Mouse (Mus musculus): ENCODE measurements around the gene Poldip2. TPM values are rescaled to one million over a fixed set of nuclear protein-coding genes. Genes with fewer than 3 reads are reported as not detected.

The Poldip2 gene
- 106 and 117 TPM in 2 replicates for polyA plus RNA-seq (2012; rRNA removed)

- TF ChIP-seq CTCF (IDR thresholded peaks at IDR 0.05; ENCODE audit: borderline replicate concordance, extremely low read depth, insufficient read depth, insufficient read length), result no peak
- peak; percentile 100 for TF ChIP-seq POLR2A (IDR thresholded peaks at IDR 0.05; ENCODE audit: borderline replicate concordance, extremely low read depth, insufficient read depth, insufficient read length, poor library complexity, severe bottlenecking)
- peak; percentile 98 for DNase-seq (ENCODE audit: low read depth)
Observed at GRCm38 (mm10) chr11:78512025-78512957, at the start of gene Poldip2, which contains the start of gene Tmem199. Gene Poldip2, plus strand, starts transcription at chr11:78512193. Gene Tmem199, minus strand, starts transcription at chr11:78512172.

DNA sequence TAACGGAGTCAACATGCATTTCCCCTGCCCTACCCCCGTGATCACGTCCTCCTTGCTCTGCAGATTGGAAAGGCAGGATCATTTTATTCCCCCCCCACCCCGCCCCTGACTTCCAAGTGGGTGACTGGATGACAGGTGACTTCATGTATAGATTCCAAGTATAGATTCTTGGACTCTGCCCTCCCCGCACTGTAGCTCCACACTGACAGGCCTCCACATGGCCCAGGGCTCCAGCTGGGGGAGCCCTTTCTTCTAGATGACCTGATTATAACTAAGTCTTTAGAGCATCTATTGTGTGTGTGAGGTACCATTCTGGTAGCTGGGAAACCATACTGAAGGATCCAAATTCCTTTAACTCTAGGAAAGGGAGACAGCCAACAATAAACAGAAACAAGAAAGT lies 49.3 kb upstream of the Poldip2 start:
- DNase-seq (ENCODE audit: low read depth), result no peak
- TF ChIP-seq CTCF (IDR thresholded peaks at IDR 0.05; ENCODE audit: borderline replicate concordance, extremely low read depth, insufficient read depth, insufficient read length), result no peak
- TF ChIP-seq POLR2A (IDR thresholded peaks at IDR 0.05; ENCODE audit: borderline replicate concordance, extremely low read depth, insufficient read depth, insufficient read length, poor library complexity, severe bottlenecking), result no peak

DNA sequence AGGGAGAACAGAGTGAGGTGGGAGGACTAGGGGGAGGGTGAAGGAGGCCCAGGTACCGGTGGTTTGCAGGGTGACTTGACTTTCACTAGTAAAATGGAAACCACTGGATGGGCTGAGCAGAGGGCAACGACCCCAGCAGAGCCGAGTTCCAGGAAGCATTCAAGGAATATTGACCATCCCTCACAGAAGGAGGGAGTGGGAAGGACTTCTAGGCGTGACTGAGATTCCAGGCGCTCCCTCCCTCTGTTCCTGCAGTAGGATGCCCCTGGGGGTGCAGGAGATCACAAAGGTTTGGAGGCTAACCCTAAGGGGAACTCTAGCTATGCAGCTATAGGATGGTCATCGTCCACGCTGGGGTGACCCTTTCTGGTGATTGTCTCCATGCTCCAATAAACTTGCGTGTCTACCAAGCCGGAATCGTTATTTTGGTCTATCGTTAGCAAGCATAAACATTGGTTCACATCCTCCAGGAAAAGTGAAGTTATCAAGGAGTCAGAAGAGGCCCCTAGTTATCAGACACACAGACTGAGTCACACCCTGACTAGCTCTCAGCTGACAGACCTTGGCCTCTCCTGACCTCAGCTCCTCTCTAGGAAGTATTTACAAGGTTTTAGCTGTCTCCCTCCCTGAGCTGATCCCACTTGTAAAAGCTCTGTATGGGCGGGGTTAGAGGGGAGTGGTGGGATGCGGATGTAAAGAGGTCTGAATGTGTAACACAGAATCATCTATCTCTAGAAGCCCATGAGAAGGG lies 48.5 kb upstream of the Poldip2 start:
- TF ChIP-seq CTCF (IDR thresholded peaks at IDR 0.05; ENCODE audit: borderline replicate concordance, extremely low read depth, insufficient read depth, insufficient read length) (no peak), POLR2A (IDR thresholded peaks at IDR 0.05; ENCODE audit: borderline replicate concordance, extremely low read depth, insufficient read depth, insufficient read length, poor library complexity, severe bottlenecking) (no peak)
- no peak for DNase-seq (ENCODE audit: low read depth)

GRCm38 (mm10) chr11:78465116-78465515 lies 46.9 kb upstream of the Poldip2 start:
- peak; percentile 29 for DNase-seq (ENCODE audit: low read depth)
- TF ChIP-seq POLR2A (IDR thresholded peaks at IDR 0.05; ENCODE audit: borderline replicate concordance, extremely low read depth, insufficient read depth, insufficient read length, poor library complexity, severe bottlenecking) (no peak), CTCF (IDR thresholded peaks at IDR 0.05; ENCODE audit: borderline replicate concordance, extremely low read depth, insufficient read depth, insufficient read length) (no peak)

GRCm38 (mm10) chr11:78465568-78466180 lies 46.3 kb upstream of the Poldip2 start, which contains the start of gene Slc46a1:
Gene Slc46a1, plus strand, starts transcription at chr11:78465697.
- TF ChIP-seq CTCF (IDR thresholded peaks at IDR 0.05; ENCODE audit: borderline replicate concordance, extremely low read depth, insufficient read depth, insufficient read length) (no peak), POLR2A (IDR thresholded peaks at IDR 0.05; ENCODE audit: borderline replicate concordance, extremely low read depth, insufficient read depth, insufficient read length, poor library complexity, severe bottlenecking) (0 out of 2 replicates have a peak, but pooled peaks have one; percentile 5)
- DNase-seq (ENCODE audit: low read depth), result peak; percentile 88

DNA sequence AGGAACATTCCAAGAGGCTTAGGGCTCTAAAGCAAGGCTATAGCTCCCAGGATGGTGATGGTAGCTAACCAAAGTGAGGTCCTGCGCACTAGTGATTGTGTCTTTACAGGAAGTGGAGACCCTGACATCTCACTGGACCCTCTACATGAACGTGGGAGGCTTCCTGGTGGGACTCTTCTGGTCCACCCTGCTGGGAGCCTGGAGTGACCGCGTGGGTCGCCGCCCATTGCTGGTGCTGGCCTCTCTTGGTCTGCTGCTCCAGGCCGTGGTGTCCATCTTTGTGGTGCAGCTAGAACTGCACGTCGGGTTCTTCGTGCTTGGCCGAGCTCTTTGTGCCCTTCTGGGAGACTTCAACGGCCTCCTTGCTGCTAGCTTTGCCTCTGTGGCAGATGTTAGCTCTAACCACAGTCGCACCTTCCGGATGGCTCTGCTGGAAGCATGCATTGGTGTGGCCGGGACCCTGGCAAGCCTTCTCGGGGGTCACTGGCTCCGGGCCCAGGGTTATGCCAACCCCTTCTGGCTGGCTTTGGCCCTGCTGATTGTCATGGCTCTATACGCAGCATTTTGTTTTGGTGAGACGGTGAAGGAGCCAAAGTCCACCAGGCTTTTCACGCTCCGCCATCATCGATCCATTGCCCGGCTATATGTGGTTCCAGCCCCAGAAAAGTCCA lies 45.6 kb upstream of the Poldip2 start:
- TF ChIP-seq POLR2A (IDR thresholded peaks at IDR 0.05; ENCODE audit: borderline replicate concordance, extremely low read depth, insufficient read depth, insufficient read length, poor library complexity, severe bottlenecking) (no peak), CTCF (IDR thresholded peaks at IDR 0.05; ENCODE audit: borderline replicate concordance, extremely low read depth, insufficient read depth, insufficient read length) (no peak)
- no peak for DNase-seq (ENCODE audit: low read depth)

- no peak for DNase-seq (ENCODE audit: low read depth)
- no peak for TF ChIP-seq CTCF (IDR thresholded peaks at IDR 0.05; ENCODE audit: borderline replicate concordance, extremely low read depth, insufficient read depth, insufficient read length)
- TF ChIP-seq POLR2A (IDR thresholded peaks at IDR 0.05; ENCODE audit: borderline replicate concordance, extremely low read depth, insufficient read depth, insufficient read length, poor library complexity, severe bottlenecking), result no peak
Observed at GRCm38 (mm10) chr11:78467515-78467914, 44.5 kb upstream of the Poldip2 start.

DNA sequence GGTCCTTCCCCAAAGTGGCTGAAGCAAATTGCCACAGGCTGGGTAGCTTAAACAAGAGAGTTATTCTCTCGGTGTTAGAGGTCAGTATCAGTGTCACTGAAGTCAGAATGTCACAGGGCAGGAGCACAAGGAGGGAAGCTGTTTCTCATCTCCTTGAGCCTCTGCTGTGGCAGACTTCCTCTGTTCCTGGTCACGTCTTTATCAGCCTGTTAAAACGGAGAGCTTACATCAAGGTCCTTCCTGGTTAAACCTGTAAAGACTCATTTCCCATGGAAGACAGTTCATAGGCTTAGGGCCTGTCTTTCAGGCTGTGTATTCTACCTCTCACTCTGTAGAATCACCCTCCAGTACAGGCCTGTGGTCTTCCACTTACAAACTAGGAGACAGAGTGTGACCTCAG lies 44.1 kb upstream of the Poldip2 start:
- TF ChIP-seq CTCF (IDR thresholded peaks at IDR 0.05; ENCODE audit: borderline replicate concordance, extremely low read depth, insufficient read depth, insufficient read length), result no peak
- no peak for DNase-seq (ENCODE audit: low read depth)

GRCm38 (mm10) chr11:78471326-78472103 lies 40.5 kb upstream of the Poldip2 start:
- no peak for TF ChIP-seq POLR2A (IDR thresholded peaks at IDR 0.05; ENCODE audit: borderline replicate concordance, extremely low read depth, insufficient read depth, insufficient read length, poor library complexity, severe bottlenecking)
- no peak for TF ChIP-seq CTCF (IDR thresholded peaks at IDR 0.05; ENCODE audit: borderline replicate concordance, extremely low read depth, insufficient read depth, insufficient read length)
- DNase-seq (ENCODE audit: low read depth), result no peak

DNA sequence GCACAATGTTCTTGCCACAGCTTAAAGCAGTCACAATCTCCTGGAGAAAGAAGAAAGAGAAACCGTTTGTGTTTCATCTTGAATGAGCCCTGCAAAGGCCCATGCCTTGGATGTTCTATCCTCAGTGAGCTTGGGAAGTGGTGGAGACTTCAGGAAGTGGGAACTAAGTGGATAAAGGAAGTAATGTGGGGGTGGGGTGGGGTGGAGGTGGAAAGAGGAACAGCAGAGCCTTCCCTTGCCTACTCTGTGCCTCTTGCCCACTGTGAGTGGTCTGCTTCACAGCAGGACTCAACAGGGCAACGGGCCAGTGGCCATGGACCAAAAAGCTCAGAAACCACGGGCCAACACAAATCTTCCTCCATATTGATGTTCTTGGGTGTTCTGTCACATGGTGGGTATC lies 36.7 kb upstream of the Poldip2 start:
- no peak for TF ChIP-seq POLR2A (IDR thresholded peaks at IDR 0.05; ENCODE audit: borderline replicate concordance, extremely low read depth, insufficient read depth, insufficient read length, poor library complexity, severe bottlenecking)
- no peak for TF ChIP-seq CTCF (IDR thresholded peaks at IDR 0.05; ENCODE audit: borderline replicate concordance, extremely low read depth, insufficient read depth, insufficient read length)
- no peak for DNase-seq (ENCODE audit: low read depth)
